Mouse (Mus musculus): ENCODE measurements at regions not wholly inside any gene's neighbourhood (a gene's known extent, or its start where the extent isn't known, plus 50 kb on each side); places are given as distances from the start of the nearest gene placed in this dataset.
A peak's percentile ranks its signal among the peaks of the same experiment; 100 is the strongest.

DNA sequence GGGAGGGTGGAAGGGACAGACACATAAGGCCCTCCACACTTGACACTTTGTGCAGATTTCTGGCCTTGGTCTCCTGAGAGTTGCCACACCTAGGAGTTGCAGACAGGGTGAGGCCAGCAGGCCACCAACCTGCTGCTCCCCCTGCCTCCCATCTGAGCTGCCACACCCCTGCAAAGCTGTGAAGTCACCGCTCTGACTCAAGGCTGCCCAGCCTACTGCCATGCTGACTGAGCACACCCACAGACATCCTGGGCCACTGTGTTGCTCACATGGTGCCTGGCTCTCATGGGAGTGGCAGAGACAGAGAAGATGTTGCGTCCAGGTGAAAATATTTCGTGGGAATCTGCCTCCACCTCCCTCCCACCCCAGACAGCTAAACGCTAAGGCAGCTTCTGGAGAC is 150.3 kb downstream of the Tfap2c start:
- DNase-seq = no peak

DNA sequence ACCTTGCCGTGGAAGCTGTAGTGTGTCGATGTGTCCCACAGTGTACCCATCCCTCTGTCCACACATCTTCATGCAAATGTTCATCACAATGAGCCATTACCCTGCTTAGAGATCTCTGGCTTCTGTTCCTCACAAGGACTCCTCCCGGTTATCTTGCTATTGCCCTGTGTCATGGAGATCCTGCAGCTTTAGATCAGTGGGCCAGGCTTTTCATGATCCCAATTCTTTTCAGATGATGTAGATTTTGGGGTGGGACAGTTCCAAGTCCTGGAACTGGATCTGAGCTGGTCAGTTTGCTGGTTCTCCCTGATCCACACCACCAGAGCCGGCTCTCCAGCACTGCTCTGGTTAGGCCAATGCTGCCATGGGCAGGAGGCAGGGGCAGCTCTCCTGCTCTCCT is 161.2 kb downstream of the Tfap2c start:
- DNase-seq = no peak

DNA sequence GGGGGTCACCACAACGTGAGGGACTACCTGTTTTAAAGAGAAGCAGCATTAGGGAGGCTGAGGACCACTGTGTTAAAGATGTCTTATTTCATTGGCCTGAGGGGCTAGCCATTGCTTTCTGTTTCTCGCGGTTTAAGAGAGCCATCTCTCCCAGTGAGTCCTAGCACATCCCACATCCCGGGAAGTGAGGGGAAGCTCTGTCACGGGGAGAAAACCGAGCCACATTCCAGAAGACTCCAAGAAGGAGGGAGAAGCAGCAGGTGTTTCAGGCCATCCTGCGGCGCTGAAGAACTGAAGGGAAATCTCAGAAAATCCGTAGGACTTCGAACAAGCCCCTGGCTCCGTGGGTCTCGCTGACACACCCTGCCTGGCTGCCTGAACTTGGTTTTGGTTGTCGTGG is 177.3 kb downstream of the Tfap2c start:
- DNase-seq = no peak

DNA sequence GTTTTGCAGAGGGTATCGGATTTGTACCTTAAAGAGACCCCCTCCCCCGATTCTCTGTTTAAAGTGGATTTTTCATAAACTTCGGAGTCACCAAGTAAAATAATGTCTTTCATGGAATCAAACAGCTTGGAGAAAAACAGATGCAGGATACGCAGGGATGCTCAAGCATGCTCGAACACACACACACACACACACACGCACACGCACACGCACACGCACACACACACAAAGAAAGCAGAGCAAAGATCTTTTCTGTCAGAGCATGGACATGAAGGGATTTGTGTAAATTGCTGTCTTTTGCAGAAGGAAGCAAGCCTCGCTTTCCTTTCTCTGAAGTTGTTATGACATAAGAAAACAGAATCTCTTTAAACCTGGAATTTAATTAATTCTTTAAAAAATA is 178.2 kb downstream of the Tfap2c start:
- DNase-seq = no peak

DNA sequence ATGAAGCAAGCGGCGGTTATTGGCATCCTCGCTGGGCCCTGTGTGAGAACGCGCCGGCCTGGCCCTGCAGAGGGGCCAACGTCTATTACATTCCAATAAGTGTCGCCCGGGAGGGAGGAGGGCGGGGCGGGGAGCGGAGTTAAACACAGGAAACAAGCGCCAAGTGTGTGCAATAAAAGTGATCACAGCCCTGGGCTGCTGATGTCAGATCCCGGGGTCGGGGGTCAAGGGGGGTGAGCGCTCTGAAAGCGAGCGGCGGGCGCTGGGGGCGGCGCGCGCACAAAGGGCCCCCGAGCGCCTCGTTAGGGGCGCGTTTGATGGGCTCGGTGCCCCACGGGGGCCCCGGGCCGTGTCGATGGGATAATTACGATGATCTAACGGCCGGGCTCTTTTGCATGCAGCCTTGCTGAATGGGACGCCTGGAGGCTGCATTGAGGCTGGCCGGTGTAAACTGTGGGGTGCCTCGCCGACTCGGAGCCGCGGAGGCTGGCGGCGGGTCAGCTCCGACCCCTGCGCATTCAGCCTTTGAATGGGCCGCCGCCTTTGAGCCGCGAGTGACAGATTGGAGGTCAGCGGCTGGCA is 178.9 kb downstream of the Tfap2c start:
- DNase-seq = no peak

DNA sequence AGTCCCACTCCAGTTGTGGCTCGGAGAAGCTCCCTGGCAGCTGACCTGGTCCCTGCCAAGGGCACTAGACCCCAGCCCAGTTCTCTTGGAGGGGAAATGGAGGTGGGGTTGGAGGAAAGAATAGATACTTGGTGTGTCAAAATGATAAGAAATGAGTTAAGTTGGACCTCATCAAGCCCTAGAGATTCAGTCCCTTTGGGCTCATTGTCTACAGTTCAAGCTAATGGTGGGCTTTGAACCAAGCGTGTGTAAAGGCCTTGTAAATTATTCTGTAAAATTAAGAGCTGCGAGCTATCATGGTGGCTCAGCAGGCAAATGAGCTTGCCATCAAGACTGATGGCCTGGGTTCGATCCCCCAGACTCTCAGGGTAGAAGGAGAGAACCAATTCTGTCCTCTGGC is 179.8 kb downstream of the Tfap2c start:
- DNase-seq = no peak

DNA sequence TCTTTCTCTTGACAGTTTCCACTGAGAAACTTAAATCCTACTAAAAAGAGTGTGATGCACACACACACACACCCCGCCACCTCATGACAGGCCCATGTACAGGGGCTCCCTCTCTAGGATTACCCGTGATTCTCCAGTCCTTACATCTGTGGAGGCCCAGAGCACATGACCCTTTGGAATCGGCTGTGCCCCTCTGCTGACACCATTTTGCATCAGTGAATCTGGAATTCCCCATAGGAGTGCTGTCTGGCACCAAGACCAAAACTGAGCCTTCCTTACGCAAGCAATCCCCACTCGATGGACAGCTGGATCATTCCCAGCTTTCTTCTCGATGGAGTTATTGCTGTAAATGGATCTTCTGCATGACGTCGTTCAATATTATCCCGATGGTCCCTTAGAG is 180.3 kb downstream of the Tfap2c start:
- no peak for DNase-seq

DNA sequence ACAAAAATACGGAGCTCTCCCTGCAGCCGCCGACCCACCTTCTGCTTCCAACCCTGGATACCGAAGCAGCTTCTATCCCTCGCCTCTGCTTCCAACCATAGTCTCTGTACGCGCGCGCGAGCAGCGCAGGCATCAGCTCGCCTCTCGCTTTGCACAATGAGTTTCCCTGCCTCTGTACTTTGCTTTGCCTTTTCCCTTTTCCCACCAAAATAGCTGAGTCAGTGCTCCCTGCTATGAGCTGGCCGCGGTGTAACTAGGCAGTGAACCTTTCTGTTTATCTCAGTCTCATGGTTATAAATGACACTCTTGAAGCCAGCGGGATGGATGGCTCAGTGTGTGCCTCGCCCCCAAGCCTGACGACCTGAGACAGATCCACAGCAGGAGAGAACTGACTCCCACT is 182.0 kb downstream of the Tfap2c start:
- no peak for DNase-seq

DNA sequence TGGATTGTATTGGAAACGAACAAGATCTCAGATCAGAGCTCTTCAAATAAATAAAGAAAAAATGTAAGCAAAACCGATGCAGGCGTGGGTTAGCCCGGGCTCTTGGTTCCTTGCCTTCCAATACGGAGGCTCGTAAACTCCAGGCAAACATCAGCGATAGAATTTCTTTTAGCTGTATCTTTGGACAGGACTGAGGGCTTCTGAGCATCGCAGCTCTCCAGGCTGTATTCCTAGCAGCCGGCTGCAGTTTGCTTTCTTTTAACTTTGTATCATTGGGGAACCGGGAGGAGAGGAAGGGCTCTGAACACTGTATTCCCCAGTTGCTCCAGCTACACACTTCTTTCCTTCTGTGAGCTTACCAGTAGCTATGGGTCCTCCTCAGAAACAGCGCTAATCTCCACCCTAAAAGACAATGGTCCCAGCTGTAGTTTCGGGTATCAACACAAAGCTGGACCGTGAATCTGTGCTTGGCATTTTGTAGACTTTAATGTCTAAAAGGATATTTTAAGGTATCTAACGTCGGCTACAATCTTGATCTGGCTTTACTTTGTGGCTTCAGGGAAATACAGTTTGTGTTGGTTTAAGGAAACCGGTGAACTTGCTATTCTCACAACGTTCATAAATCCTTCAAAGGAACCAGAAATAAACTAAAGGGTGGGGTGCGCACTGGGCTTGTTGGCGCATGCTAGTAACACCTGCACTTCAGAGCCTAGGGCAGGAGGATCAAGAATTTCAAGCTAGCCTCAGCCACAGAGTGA is 183.2 kb downstream of the Tfap2c start:
- no peak for DNase-seq

DNA sequence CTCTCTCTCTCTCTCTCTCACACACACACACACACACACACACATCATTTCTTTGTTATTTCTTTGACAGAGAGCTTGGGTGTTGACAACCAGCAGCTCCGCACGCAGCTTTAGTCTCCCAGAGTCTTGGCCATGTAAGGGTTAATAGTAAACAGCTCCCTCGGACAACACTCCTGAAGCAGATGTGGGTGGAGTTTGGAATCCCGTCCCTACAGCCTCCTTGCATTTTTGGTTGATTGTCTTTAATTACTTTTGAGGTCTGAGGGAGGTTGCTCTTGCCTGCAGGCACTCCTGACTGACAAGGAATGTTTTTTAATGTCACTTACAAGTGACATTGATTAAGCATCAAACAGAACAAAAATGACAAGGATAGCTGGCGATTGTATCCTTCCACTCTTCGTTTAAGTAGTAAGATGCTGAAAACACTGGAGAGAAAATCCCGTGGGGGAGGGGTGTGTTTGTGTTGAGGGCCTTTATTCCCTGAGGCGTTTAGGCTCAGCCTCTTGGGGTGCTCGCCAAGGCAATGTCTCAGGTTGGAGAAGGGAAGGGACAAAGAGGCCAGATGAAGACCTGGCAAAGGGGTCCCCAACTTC is 184.1 kb downstream of the Tfap2c start:
- DNase-seq = no peak

DNA sequence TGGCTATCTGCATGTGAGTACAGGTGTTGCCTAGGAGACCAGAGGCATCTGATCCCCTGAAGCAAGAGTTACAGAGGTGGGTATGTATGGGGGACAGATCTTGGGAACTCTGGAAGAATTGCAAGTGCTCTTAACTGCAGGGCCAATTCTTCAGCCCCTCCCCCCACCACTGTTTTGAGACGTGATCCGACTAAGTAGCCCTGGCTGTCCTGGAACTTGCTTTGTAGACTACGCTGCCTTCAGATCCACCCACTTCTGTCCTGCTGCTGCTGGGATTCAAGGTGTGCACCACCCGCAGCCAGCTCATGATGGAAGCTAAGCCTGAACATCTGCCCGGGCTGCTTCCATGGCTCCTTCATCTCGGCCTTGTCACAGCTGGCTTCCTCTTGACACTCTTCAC is 186.2 kb downstream of the Tfap2c start:
- no peak for DNase-seq

DNA sequence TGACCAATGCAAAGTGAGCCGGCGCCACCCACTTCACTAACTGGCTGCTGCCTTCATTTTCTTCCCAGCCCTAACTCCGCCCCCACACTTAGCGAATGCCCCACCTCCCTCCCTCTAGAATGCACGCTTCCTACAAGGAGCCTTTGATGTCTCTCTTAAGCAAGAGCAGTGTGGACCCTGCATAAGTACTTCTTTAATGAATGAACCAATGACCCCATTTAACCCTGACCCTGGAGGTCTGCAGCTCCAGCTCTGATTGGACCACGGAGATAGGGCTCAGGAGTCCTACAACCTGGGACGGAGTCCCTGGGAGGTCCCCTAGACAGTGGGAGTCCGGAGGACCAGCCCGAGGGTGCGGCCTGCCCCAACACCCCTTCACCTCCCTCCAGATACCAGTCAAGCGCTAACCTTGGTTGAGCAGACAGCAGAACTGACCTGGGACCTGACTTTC is 189.7 kb downstream of the Tfap2c start:
- DNase-seq = no peak

DNA sequence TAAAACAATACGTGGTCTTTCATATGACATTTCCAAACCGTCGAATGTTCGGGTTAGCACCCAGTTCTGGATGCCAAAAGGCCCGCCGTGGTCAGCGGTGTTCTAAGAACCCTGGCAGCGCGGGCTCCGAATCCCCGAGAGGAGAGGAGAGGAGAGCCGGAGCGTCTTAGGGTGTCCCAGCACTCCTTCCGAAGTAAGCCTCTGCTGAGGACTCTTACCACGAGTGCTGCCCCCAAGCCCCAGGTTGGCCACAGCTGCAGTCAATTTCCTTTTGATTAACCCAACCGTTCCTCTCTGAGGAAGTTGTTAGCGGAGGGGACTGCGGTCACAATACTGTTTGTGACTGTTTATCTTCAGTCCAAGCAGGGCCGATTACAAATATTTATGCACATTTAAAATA is 190.1 kb downstream of the Tfap2c start:
- no peak for DNase-seq

DNA sequence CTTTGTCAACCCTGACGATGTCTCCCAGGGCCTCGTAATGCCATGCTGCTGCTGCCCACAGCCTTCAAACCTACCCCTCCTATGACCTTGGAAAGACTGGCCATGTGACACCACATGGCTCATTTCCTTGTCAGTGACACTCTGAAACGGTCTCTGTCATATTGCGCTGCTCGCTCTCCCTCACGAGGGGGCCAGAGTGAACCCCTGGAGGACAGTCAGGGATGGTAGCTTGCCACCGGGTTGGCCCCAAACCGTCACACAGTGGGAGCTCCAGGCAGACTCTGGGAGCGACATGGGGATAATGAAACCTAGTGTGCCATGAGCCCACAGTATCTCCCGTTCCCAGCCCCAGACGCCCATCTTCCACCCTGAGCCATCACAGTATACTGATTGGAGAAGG is 188.8 kb downstream of the Bmp7 start:
- no peak for DNase-seq

DNA sequence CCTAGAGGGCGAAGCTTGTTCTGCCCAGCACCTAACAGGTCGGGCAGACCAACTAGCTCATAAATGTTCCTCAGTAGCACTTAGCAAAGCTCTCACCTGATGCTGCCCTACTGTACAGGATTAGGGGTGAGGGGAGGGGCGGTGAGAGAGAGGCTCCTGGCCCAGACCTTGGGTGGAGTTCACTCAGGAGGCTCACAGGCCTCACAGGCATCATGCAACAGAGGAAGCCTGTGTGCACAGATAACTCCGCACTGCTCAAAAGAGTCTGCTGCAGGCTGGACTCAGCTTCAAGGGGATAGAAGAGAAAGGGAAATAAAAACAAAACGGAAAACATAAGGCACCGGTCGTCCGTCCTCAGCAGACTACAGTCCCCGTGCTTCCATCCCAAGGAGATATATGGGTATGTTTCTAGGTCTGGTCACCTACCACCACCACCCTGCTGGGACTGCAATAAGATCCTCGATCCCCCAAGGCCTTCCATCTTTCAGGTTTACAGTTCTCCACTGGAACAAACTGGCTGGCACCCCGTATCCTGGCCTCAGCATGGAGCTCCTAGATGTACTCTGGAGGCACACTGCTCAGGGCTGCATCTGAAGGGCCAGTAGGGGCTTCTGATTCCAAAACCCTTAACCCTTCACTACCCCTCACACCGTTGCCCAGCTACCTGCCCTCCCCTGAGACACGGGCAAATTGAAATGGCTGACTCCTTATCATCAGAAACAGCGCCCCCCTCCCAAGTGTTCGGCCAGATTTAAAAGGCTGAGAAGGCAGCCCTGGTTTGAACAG is 184.2 kb downstream of the Bmp7 start:
- DNase-seq = no peak

DNA sequence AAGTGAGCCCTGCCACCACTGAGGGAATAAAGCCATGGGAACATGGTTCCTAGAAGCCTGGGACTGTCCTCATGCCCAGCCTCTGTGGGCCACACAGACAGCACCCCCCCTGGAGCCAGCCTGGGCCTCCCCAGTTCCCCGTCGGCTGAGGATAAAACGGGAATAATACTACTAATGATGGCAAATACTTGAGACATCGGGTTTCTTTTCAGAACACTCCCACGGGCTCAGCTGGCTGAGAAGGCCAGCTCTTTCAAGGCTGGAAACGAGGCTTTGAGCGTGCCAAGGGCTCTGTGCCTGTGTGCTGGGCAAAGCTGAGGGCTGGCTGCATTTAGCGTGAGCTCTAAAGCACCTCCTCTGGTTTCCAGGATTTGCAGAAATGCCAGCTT is 183.7 kb downstream of the Bmp7 start:
- DNase-seq = no peak

DNA sequence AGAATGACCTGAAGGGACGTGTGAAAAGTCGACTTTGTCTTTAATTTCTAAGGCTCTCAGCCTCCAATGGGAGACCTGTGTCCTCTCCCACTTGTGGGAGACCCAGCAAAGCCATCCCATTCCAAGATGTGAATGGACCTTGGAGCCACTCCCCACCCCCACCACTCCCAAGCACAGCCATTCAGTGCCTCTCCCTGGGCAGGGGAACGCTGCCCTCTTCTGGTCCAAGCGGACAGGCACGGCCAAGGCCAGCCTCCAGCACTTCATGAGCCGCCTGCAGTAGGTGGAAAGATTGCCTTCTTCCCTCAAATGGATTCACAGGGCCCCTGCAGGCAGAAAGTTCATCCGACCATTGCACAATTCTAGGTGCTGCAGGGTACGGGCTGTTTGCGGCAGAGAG is 181.6 kb downstream of the Bmp7 start:
- DNase-seq = peak; percentile 6

DNA sequence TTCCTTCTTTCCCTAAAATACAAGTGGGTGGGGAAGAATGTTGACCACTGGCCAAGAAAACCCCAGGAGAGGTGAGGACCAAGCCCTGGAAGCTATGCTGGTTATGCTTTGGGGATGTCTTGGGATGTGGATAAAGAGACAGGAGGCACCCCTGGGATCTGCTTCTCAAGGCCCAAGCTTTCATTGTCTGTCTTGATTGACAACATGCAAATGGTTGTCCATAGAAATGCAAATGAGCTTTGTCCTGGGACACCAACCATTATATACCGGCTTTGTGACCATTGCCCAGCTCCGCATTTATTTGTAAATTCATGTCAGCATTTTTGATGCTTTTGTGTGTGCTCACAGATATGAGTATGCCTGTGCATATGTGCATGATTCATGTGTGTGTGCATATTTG is 174.9 kb downstream of the Bmp7 start:
- DNase-seq = no peak

DNA sequence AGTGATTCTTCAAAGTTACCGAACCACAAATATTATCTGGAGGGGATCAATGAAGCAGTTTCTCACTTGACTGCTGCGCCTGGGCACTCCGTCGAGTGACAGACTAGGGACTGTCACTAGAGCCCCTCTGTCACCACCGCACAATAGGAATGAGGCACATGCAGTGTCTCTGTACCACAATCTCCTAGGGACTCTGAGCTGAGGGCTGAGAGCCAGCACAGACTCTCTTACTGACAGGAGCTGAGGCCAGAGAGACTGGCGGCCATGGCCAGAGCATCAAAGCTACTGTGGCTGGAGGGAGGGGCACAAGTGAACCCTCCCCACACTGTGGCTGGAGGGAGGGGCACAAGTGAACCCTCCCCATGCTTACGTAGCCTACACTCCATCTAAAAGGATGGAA is 173.7 kb downstream of the Bmp7 start:
- DNase-seq = no peak

DNA sequence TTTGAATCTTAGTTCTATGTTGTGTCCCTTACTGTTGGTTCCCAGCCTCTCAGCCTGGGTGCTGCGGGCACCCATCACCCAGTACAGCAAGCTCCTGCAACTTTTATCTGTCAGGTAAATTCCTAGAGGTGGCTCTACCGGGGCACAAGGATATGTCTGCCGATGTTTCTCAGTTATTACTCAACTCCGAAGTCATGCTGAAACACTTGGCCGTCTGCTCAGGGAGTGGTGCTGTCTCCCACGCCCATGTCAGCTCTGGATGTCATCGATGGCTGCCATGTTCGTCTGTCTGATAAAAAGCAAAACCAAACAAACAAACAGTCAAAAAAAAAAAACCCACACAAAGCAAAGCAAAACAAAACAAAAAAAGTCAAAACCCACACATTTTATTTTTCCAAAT is 171.4 kb downstream of the Bmp7 start:
- no peak for DNase-seq

DNA sequence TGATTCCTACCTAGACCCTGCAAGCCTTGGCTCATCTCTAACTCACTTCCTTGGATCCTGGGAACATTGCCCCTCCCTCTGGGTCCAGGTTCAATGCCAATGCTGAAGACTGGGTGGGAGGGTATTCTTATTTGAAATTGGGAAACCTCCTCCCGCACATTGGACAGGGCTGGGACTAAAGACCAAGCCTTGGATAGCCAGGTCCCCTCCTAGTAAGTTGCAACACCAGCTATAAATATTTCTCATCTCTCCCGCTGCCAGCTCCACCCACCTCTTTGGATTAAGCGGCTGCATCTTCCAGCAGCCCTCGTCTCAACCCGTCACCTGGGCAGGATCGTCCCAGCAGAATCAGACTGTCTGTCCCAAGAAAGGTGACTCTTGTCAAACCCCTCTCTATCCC is 170.1 kb downstream of the Bmp7 start:
- DNase-seq = no peak

DNA sequence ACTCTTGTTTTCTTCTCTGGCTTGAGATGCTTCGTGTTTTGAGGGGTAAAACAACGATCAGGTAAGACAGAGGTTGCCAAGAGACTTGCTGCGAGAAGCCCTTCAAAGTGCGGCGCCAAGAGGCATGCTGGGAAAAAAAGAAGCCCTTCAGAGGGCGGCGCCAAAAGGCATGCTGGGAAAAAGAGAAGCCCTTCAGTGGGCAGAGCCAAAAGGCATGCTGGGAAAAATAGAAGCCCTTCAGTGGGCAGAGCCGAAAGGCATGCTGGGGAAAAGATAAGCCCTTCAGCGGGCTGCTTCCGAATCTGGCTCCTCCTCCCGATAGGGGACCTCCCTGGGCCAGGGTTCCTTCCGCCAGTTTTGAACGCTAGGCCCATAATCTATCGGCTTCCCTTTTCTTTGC is 169.5 kb downstream of the Bmp7 start:
- DNase-seq = no peak

DNA sequence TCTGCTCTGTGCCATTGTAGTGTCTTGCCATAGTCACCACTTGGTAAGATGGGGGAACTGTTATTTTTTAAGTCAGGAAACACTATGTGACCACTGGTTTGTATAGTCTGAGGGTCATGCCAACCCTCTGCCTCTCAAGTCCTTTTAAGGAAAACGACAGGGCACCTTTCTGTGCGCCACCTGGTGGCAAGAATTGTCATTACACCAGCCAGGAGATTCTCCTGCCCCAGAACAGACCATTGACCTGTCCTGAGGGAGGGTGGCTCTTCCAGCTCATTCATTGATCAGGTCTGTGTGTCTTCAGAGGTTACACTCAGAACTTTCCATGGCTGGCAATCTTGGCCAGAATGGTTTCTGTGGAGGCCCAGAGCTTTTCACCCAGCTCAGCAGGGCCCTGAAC is 166.9 kb downstream of the Bmp7 start:
- peak; percentile 6 for DNase-seq

DNA sequence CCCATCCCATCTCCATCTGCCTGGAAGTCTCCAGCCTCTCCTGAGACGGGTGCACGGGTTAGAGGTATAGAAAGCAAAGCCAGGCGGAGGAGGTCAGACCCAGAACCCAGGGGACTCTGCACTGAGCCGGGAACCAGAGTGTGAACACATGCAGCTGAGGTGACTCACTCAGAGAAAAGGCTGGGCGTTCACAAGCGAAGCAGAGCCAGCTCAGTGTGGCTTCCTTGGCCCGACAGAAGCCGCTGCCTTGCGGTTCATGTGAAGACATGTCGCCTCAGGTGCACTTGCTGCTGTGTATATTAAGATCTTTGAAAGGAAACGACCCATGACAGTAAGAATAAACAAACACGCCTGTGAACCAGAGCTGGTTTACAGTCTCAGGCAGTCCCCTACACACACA is 163.6 kb downstream of the Bmp7 start:
- no peak for DNase-seq
